Mouse (Mus musculus) embryonic facial prominence, embryonic 14.5 days (tissue): ENCODE measurements around the gene Irf2. TPM values are rescaled to one million over a fixed set of nuclear protein-coding genes. Genes with fewer than 3 reads are reported as not detected.

Source experiments
- ATAC-seq: fragments of 200-750 bp; cut with Nextera tagmentation; 2 replicates; pipeline ENCODE4 v1.8.0; 2017; ENCODE audit warnings: low read depth, moderate number of reproducible peaks, moderate TSS enrichment
- DNase-seq: peaks from one replicate; pipeline ENCODE4 v3.0.0-alpha.2; 2015; ENCODE audit warnings: low spot score
- H3K27ac ChIP-seq: fragments of 300-500 bp; sonication (generic); replicated peaks from 2 replicates; pipeline ENCODE4 v1.5.1; 2014; ENCODE audit warnings: low read depth, mild to moderate bottlenecking, low read length, moderate library complexity
- H3K27me3 ChIP-seq: fragments of 300-500 bp; sonication (generic); replicated peaks from 2 replicates; pipeline ENCODE4 v1.6.1; 2014; ENCODE audit warnings: low read length; ENCODE audit not compliant: control insufficient read depth, insufficient read depth
- H3K36me3 ChIP-seq: fragments of 300-500 bp; sonication (generic); 2 replicates; pipeline ENCODE4 v1.6.1; 2014; ENCODE audit warnings: low read length, mixed read lengths; ENCODE audit not compliant: control insufficient read depth, insufficient read depth
- H3K4me1 ChIP-seq: fragments of 300-500 bp; sonication (generic); 2 replicates; pipeline ENCODE4 v1.6.1; 2014; ENCODE audit warnings: antibody characterized with exemption, low read length; ENCODE audit not compliant: control insufficient read depth, insufficient read depth
- H3K4me2 ChIP-seq: fragments of 300-500 bp; sonication (generic); 2 replicates; pipeline ENCODE4 v1.6.1; 2014; ENCODE audit warnings: low read depth, mild to moderate bottlenecking, low read length, moderate library complexity, mixed read lengths
- H3K4me3 ChIP-seq: fragments of 300-500 bp; sonication (generic); 2 replicates; pipeline ENCODE4 v1.5.1; 2014; ENCODE audit warnings: low read depth, mild to moderate bottlenecking, low read length
- H3K9ac ChIP-seq: fragments of 300-500 bp; sonication (generic); 2 replicates; pipeline ENCODE4 v1.6.1; 2014; ENCODE audit warnings: low read depth, mild to moderate bottlenecking, low read length, moderate library complexity, mixed read lengths
- H3K9me3 ChIP-seq: fragments of 300-500 bp; sonication (generic); 2 replicates; pipeline ENCODE4 v1.6.1; 2016; ENCODE audit warnings: low read length; ENCODE audit not compliant: control insufficient read depth
- WGBS: fragments of 180-500 bp; shearing (Covaris S2); extraction: QIAGEN DNeasy Blood & Tissue Kit; methylation state at CpG from one replicate; pipeline ENCODE4 v1.1.7; 2014; 5-methylcytosine and 5-hydroxymethylcytosine counted together
- polyA plus RNA-seq: library from polyadenylated mRNA; unstranded; fragments of >200 nt; fragmentation: Nextera tagmentation; extraction: Ambion mirVana; gene quantifications from 2 replicates; pipeline ENCODE4 v1.2.1, GENCODE M21; 2014

Irf2 gene
- polyA plus RNA-seq, 1 experiment from 2014 or later: 15.3 TPM

GRCm38 (mm10) chr8:46754355-46754754 is 14.8 kb downstream of the Irf2 start:
- Histone ChIP-seq H3K27me3 (no peaks in the 10 kb centered on the region), H3K4me1 (peaks cover 15% of the 10 kb centered on the region; the same call in 1 of the 2 replicates), H3K36me3 (0 out of 2 replicates have a peak, but pooled peaks cover 5% of the 10 kb centered on the region), H3K27ac (no peak overlapping the region), H3K9ac (no peak overlapping the region), H3K9me3 (no peaks in the 10 kb centered on the region), H3K4me3 (no peak overlapping the region), H3K4me2 (no peak overlapping the region)
- no peak for DNase-seq
- WGBS: 87% methylated on average over 5 of the region's 5 CpGs
- no peak for ATAC-seq

GRCm38 (mm10) chr8:46755731-46756333 is 16.3 kb downstream of the Irf2 start:
- ATAC-seq (no peak), DNase-seq (no peak)
- Histone ChIP-seq H3K36me3 (0 out of 2 replicates have a peak, but pooled peaks cover 5% of the 10 kb centered on the region), H3K27ac (no peak overlapping the region), H3K27me3 (no peaks in the 10 kb centered on the region), H3K4me2 (no peak overlapping the region), H3K4me1 (peaks cover 9% of the 10 kb centered on the region; the same call in 1 of the 2 replicates), H3K4me3 (no peak overlapping the region), H3K9ac (no peak overlapping the region), H3K9me3 (no peaks in the 10 kb centered on the region)
- 61% methylated on average over 5 of the region's 5 CpGs for WGBS

- H3K9me3 ChIP-seq: no peaks in the 10 kb centered on the region
- H3K36me3 ChIP-seq: 0 out of 2 replicates have a peak, but pooled peaks cover 5% of the 10 kb centered on the region
- 84% methylated on average over 9 of the region's 9 CpGs for WGBS
- no peak overlapping the region for H3K4me3 ChIP-seq
- no peak overlapping the region for H3K27ac ChIP-seq
- ATAC-seq (no peak), DNase-seq (no peak)
- H3K9ac ChIP-seq: no peak overlapping the region
- H3K27me3 ChIP-seq: no peaks in the 10 kb centered on the region
- 0 out of 2 replicates have a peak, but pooled peaks cover 5% of the 10 kb centered on the region for H3K4me1 ChIP-seq
- no peak overlapping the region for H3K4me2 ChIP-seq
Observed at GRCm38 (mm10) chr8:46757613-46758012, 18.1 kb downstream of the Irf2 start.

- ATAC-seq: no peak
- 90% methylated on average over 7 of the region's 7 CpGs for WGBS
- H3K36me3 ChIP-seq: 0 out of 2 replicates have a peak, but pooled peaks cover 5% of the 10 kb centered on the region
- H3K4me2 ChIP-seq: no peak overlapping the region
- H3K4me1 ChIP-seq: 0 out of 2 replicates have a peak, but pooled peaks cover 5% of the 10 kb centered on the region
- DNase-seq: no peak
- H3K27ac ChIP-seq: no peak overlapping the region
- H3K27me3 ChIP-seq: no peaks in the 10 kb centered on the region
- no peak overlapping the region for H3K4me3 ChIP-seq
- no peaks in the 10 kb centered on the region for H3K9me3 ChIP-seq
- no peak overlapping the region for H3K9ac ChIP-seq
Observed at GRCm38 (mm10) chr8:46758131-46758530, 18.6 kb downstream of the Irf2 start.

- no peak for DNase-seq
- no peaks in the 10 kb centered on the region for H3K27me3 ChIP-seq
- H3K4me2 ChIP-seq: no peak overlapping the region
- H3K4me1 ChIP-seq: 0 out of 2 replicates have a peak, but pooled peaks cover 3% of the 10 kb centered on the region
- H3K36me3 ChIP-seq: 0 out of 2 replicates have a peak, but pooled peaks cover 5% of the 10 kb centered on the region
- no peaks in the 10 kb centered on the region for H3K9me3 ChIP-seq
- no peak overlapping the region for H3K9ac ChIP-seq
- H3K4me3 ChIP-seq: no peak overlapping the region
- no peak for ATAC-seq
- H3K27ac ChIP-seq: no peak overlapping the region
- 51% methylated on average over 2 of the region's 2 CpGs for WGBS
Observed at GRCm38 (mm10) chr8:46758676-46759075, 19.1 kb downstream of the Irf2 start.

- Histone ChIP-seq H3K9me3 (no peaks in the 10 kb centered on the region), H3K27ac (no peak overlapping the region), H3K4me1 (0 out of 2 replicates have a peak, but pooled peaks cover 3% of the 10 kb centered on the region), H3K36me3 (0 out of 2 replicates have a peak, but pooled peaks cover 5% of the 10 kb centered on the region), H3K4me2 (no peak overlapping the region), H3K9ac (no peak overlapping the region), H3K27me3 (no peaks in the 10 kb centered on the region), H3K4me3 (no peak overlapping the region)
- no peak for ATAC-seq
- no peak for DNase-seq
- 85% methylated on average over 7 of the region's 7 CpGs for WGBS
Observed at GRCm38 (mm10) chr8:46759562-46759961, 20.0 kb downstream of the Irf2 start.

- DNase-seq (no peak), ATAC-seq (no peak)
- H3K27me3 ChIP-seq: no peaks in the 10 kb centered on the region
- 94% methylated on average over 7 of the region's 7 CpGs for WGBS
- H3K27ac ChIP-seq: no peak overlapping the region
- H3K4me1 ChIP-seq: 0 out of 2 replicates have a peak, but pooled peaks cover under 1% of the 10 kb centered on the region
- H3K36me3 ChIP-seq: 0 out of 2 replicates have a peak, but pooled peaks cover 5% of the 10 kb centered on the region
- no peak overlapping the region for H3K4me3 ChIP-seq
- H3K9ac ChIP-seq: no peak overlapping the region
- no peaks in the 10 kb centered on the region for H3K9me3 ChIP-seq
- H3K4me2 ChIP-seq: no peak overlapping the region
Observed at GRCm38 (mm10) chr8:46760701-46761100, 21.2 kb downstream of the Irf2 start.

- H3K27ac ChIP-seq: no peak overlapping the region
Observed at GRCm38 (mm10) chr8:46761454-46761853, 21.9 kb downstream of the Irf2 start.

More at GRCm38 (mm10) chr8:46761454-46761853, 21.9 kb downstream of the Irf2 start:
- Histone ChIP-seq H3K36me3 (0 out of 2 replicates have a peak, but pooled peaks cover 5% of the 10 kb centered on the region), H3K9me3 (no peaks in the 10 kb centered on the region), H3K9ac (no peak overlapping the region), H3K27me3 (no peaks in the 10 kb centered on the region), H3K4me2 (no peak overlapping the region), H3K4me1 (no peaks in the 10 kb centered on the region), H3K4me3 (no peak overlapping the region)
- DNase-seq (no peak), ATAC-seq (no peak)
- 74% methylated on average over 6 of the region's 6 CpGs for WGBS
